ENCODE assay signal across 7 mouse cellular contexts in genomic region chrX:12155842-12156291, GRCm38 (mm10). TPM values are rescaled to one million over a fixed set of nuclear protein-coding genes. Genes with fewer than 3 reads are reported as not detected.
DNase-seq lines count a peak whose midpoint lies in the region; ATAC-seq and TF ChIP-seq lines count a peak whose summit lies in the region.

No protein-coding gene starts in this region.

- WGBS in thymus, adult 2 months: 2% methylated on average over 28 of the region's 30 CpGs
- WGBS in embryonic facial prominence, embryonic 14.5 days: 7% methylated on average over 21 of the region's 30 CpGs
- WGBS in limb, embryonic 14.5 days: 5% methylated on average over 18 of the region's 30 CpGs
- 7% methylated on average over 29 of the region's 30 CpGs for WGBS in midbrain, embryonic 15.5 days

- H3K4me1 ChIP-seq in thymus, adult 2 months (replicated peaks; ENCODE audit: control insufficient read depth, insufficient read depth, low read length): peaks cover 62% of the 10 kb centered on the region
- H3K4me1 ChIP-seq in embryonic facial prominence, embryonic 14.5 days (ENCODE audit: control insufficient read depth, insufficient read depth, low read length): peaks cover 17% of the 10 kb centered on the region; the same call in 1 of the 2 replicates
- peaks cover 15% of the 10 kb centered on the region; the same call in 1 of the 2 replicates for H3K4me1 ChIP-seq in limb, embryonic 14.5 days (ENCODE audit: control insufficient read depth, insufficient read depth, low read length)
- H3K4me1 ChIP-seq in midbrain, embryonic 15.5 days: peaks cover 43% of the 10 kb centered on the region

- peak overlapping the region; percentile 38 for H3K4me3 ChIP-seq in thymus, adult 2 months (ENCODE audit: control insufficient read depth, insufficient read depth, low read length)
- H3K4me3 ChIP-seq in embryonic facial prominence, embryonic 14.5 days (ENCODE audit: low read depth, low read length): peak overlapping the region; percentile 20
- H3K4me3 ChIP-seq in limb, embryonic 14.5 days (replicated peaks; ENCODE audit: low read length): peak overlapping the region; percentile 26
- H3K4me3 ChIP-seq in midbrain, embryonic 15.5 days: peak overlapping the region; percentile 24

- H3K9ac ChIP-seq in embryonic facial prominence, embryonic 14.5 days (ENCODE audit: low read depth, low read length): 0 out of 2 replicates have a peak overlapping the region, but pooled peaks have one; percentile 40
- no peak overlapping the region for H3K9ac ChIP-seq in limb, embryonic 14.5 days (ENCODE audit: low read depth, low read length, severe bottlenecking)
- no peak overlapping the region for H3K9ac ChIP-seq in midbrain, embryonic 15.5 days

- no peak for ATAC-seq in embryonic facial prominence, embryonic 14.5 days (ENCODE audit: low read depth)
- no peak for ATAC-seq in limb, embryonic 14.5 days (ENCODE audit: low FRiP score, low read depth)
- ATAC-seq in midbrain, embryonic 15.5 days (replicated peaks): no peak

- DNase-seq in thymus, adult 2 months: peak; percentile 26
- DNase-seq in thymus, adult 18-20 months: no peak
- DNase-seq in embryonic facial prominence, embryonic 14.5 days (ENCODE audit: low spot score): peak; percentile 56
- DNase-seq in heart, postnatal 14 days: peak; percentile 47 to 62
- DNase-seq in limb, embryonic 14.5 days (ENCODE audit: low spot score): no peak
- DNase-seq in urinary bladder, postnatal 25 days (ENCODE audit: low spot score): no peak

- H3K27ac ChIP-seq in thymus, adult 2 months (ENCODE audit: control insufficient read depth, insufficient read depth, low read length): no peak overlapping the region
- no peak overlapping the region for H3K27ac ChIP-seq in embryonic facial prominence, embryonic 14.5 days (replicated peaks; ENCODE audit: low read depth, low read length)
- no peak overlapping the region for H3K27ac ChIP-seq in limb, embryonic 14.5 days (replicated peaks; ENCODE audit: low read depth, low read length)
- H3K27ac ChIP-seq in midbrain, embryonic 15.5 days: no peak overlapping the region

- no peak for TF ChIP-seq CTCF in thymus, adult 2 months (IDR thresholded peaks at IDR 0.05; ENCODE audit: borderline replicate concordance, control insufficient read depth, extremely low read depth, insufficient read depth, low read length, poor library complexity)

- TF ChIP-seq POLR2A in thymus, adult 2 months (IDR thresholded peaks at IDR 0.05; ENCODE audit: control insufficient read depth, extremely low read depth, insufficient read depth, low read length, poor library complexity): no peak
- no peak for TF ChIP-seq POLR2A in limb, embryonic 14.5 days (IDR thresholded peaks at IDR 0.05; ENCODE audit: borderline replicate concordance, extremely low read depth, insufficient read depth, insufficient read length)

- intact Hi-C loops in heart, postnatal 14 days (cut with DNase I): no loop called here

- H3K4me2 ChIP-seq in embryonic facial prominence, embryonic 14.5 days (ENCODE audit: low read depth, low read length): peak overlapping the region; percentile 57
- H3K4me2 ChIP-seq in limb, embryonic 14.5 days (replicated peaks; ENCODE audit: low read depth, low read length, severe bottlenecking): peak overlapping the region; percentile 51
- peak overlapping the region; percentile 45 for H3K4me2 ChIP-seq in midbrain, embryonic 15.5 days

- H3K36me3 ChIP-seq in thymus, adult 2 months (ENCODE audit: control insufficient read depth, insufficient read depth, low read length): no peaks in the 10 kb centered on the region
- H3K36me3 ChIP-seq in embryonic facial prominence, embryonic 14.5 days (ENCODE audit: control insufficient read depth, insufficient read depth, low read length): no peaks in the 10 kb centered on the region
- no peaks in the 10 kb centered on the region for H3K36me3 ChIP-seq in limb, embryonic 14.5 days (ENCODE audit: control insufficient read depth, insufficient read depth, low read length)
- H3K36me3 ChIP-seq in midbrain, embryonic 15.5 days (replicated peaks): no peaks in the 10 kb centered on the region

- H3K9me3 ChIP-seq in embryonic facial prominence, embryonic 14.5 days (ENCODE audit: control insufficient read depth, low read length): no peaks in the 10 kb centered on the region
- H3K9me3 ChIP-seq in limb, embryonic 14.5 days (ENCODE audit: control insufficient read depth, low read length): no peaks in the 10 kb centered on the region
- no peaks in the 10 kb centered on the region for H3K9me3 ChIP-seq in midbrain, embryonic 15.5 days

- no peaks in the 10 kb centered on the region for H3K27me3 ChIP-seq in thymus, adult 2 months (ENCODE audit: control insufficient read depth, insufficient read depth, low read length)
- peaks cover 84% of the 10 kb centered on the region for H3K27me3 ChIP-seq in embryonic facial prominence, embryonic 14.5 days (replicated peaks; ENCODE audit: control insufficient read depth, insufficient read depth, low read length)
- H3K27me3 ChIP-seq in limb, embryonic 14.5 days (ENCODE audit: control insufficient read depth, insufficient read depth, low read length): peaks cover 34% of the 10 kb centered on the region
- H3K27me3 ChIP-seq in midbrain, embryonic 15.5 days (replicated peaks): peaks cover 43% of the 10 kb centered on the region

RNA-seq across cellular contexts. Expression of gene Bcor, which starts 4.3 kb away (rescaled TPM):
- 30.6 and 37.7 TPM in 2 replicates for polyA plus RNA-seq in thymus, adult 2 months (2012; rRNA removed)
- 15.0 and 17.7 TPM in 2 replicates for polyA plus RNA-seq in embryonic facial prominence, embryonic 14.5 days (2014; fragmentation: Nextera tagmentation; extraction: Ambion mirVana)
- total RNA-seq in heart, postnatal 14 days (2021): 10 to 100 TPM; 24.4 to 25.8 TPM
- 20.0 and 22.5 TPM in 2 replicates for polyA plus RNA-seq in limb, embryonic 14.5 days (2012; rRNA removed)
- 17.0 and 18.1 TPM in 2 replicates for polyA plus RNA-seq in limb, embryonic 14.5 days (2014; fragmentation: Nextera tagmentation; extraction: Ambion mirVana)
- polyA plus RNA-seq in midbrain, embryonic 15.5 days (2015; fragmentation: Nextera tagmentation; extraction: Ambion mirVana): 18.4 and 18.8 TPM in 2 replicates

Comparison
In these comparisons a context has a peak if more than half of its experiments do, and no peak if none do; other contexts are left out.
1. DNase-seq: peak in thymus, adult 2 months (single experiment), embryonic facial prominence, embryonic 14.5 days (single experiment) and heart, postnatal 14 days (2 of 2); none in thymus, adult 18-20 months (0 of 2), limb, embryonic 14.5 days (single experiment) and urinary bladder, postnatal 25 days (single experiment).
2. Peak in every context shown above with its lines, with median percentiles within 50 percentile points of each other: H3K4me3 ChIP-seq and H3K4me2 ChIP-seq.